Mouse (Mus musculus) liver, embryonic 15.5 days (tissue): Measurements from ENCODE around the gene Col2a1. TPM values are rescaled to one million over a fixed set of nuclear protein-coding genes. Genes with fewer than 3 reads are reported as not detected.

Source experiments
- ATAC-seq: fragments of 200-750 bp; cut with Nextera tagmentation; 2 replicates; pipeline ENCODE4 v1.8.0; 2017; ENCODE audit warnings: moderate number of reproducible peaks, mild to moderate bottlenecking, moderate library complexity; ENCODE audit not compliant: insufficient read depth
- H3K27ac ChIP-seq: fragments of 300-500 bp; sonication (generic); replicated peaks from 2 replicates; pipeline ENCODE4 v1.5.1; 2015; ENCODE audit warnings: mild to moderate bottlenecking, inconsistent platforms
- H3K27me3 ChIP-seq: fragments of 300-500 bp; sonication (generic); 2 replicates; pipeline ENCODE4 v1.6.1; 2015; ENCODE audit warnings: mild to moderate bottlenecking, inconsistent platforms
- H3K36me3 ChIP-seq: fragments of 300-500 bp; sonication (generic); replicated peaks from 2 replicates; pipeline ENCODE4 v1.6.1; 2015; ENCODE audit warnings: moderate library complexity, mild to moderate bottlenecking, inconsistent platforms
- H3K4me1 ChIP-seq: fragments of 300-500 bp; sonication (generic); replicated peaks from 2 replicates; pipeline ENCODE4 v1.6.1; 2015; ENCODE audit warnings: inconsistent platforms
- H3K4me2 ChIP-seq: fragments of 300-500 bp; sonication (generic); 2 replicates; pipeline ENCODE4 v1.6.1; 2015; ENCODE audit warnings: moderate library complexity, mild to moderate bottlenecking, inconsistent platforms
- H3K4me3 ChIP-seq: fragments of 300-500 bp; sonication (generic); replicated peaks from 2 replicates; pipeline ENCODE4 v1.5.1; 2015; ENCODE audit warnings: mild to moderate bottlenecking, inconsistent platforms
- H3K9ac ChIP-seq: fragments of 300-500 bp; sonication (generic); 2 replicates; pipeline ENCODE4 v1.6.1; 2015; ENCODE audit warnings: moderate library complexity, mild to moderate bottlenecking, inconsistent platforms
- H3K9me3 ChIP-seq: fragments of 300-500 bp; sonication (generic); replicated peaks from 2 replicates; pipeline ENCODE4 v1.6.1; 2016; ENCODE audit warnings: inconsistent platforms
- WGBS: fragments of 180-500 bp; shearing (Covaris S2); methylation state at CpG from one replicate; pipeline ENCODE4 v1.1.7; 2015; ENCODE audit warnings: mixed read lengths; ENCODE audit not compliant: insufficient replicate concordance; 5-methylcytosine and 5-hydroxymethylcytosine counted together
- polyA plus RNA-seq: library from polyadenylated mRNA; unstranded; fragments of >200 nt; fragmentation: Nextera tagmentation; extraction: Ambion mirVana; gene quantifications from 2 replicates; pipeline ENCODE4 v1.2.1, GENCODE M21; 2015

Gene Col2a1
- polyA plus RNA-seq, 1 experiment from 2014 or later: 5.3 TPM

GRCm38 (mm10) chr15:98029798-98030197 lies 25.3 kb upstream of the Col2a1 start:
- Histone ChIP-seq H3K27me3 (peaks cover 24% of the 10 kb centered on the region), H3K4me3 (no peak overlapping the region), H3K27ac (no peak overlapping the region), H3K36me3 (no peaks in the 10 kb centered on the region), H3K4me1 (no peaks in the 10 kb centered on the region), H3K9me3 (no peaks in the 10 kb centered on the region), H3K4me2 (no peak overlapping the region), H3K9ac (no peak overlapping the region)
- no peak for ATAC-seq
- WGBS: 59% methylated on average over 6 of the region's 6 CpGs

GRCm38 (mm10) chr15:98026967-98027904 lies 22.7 kb upstream of the Col2a1 start:
- Histone ChIP-seq H3K36me3 (no peaks in the 10 kb centered on the region), H3K27ac (no peak overlapping the region), H3K4me2 (no peak overlapping the region), H3K9me3 (no peaks in the 10 kb centered on the region), H3K9ac (no peak overlapping the region), H3K4me1 (no peaks in the 10 kb centered on the region), H3K27me3 (peaks cover 24% of the 10 kb centered on the region), H3K4me3 (no peak overlapping the region)
- no peak for ATAC-seq
- WGBS: 36% methylated on average over 12 of the region's 12 CpGs

GRCm38 (mm10) chr15:98025611-98026010 lies 21.1 kb upstream of the Col2a1 start:
- H3K4me2 ChIP-seq: no peak overlapping the region
- H3K4me1 ChIP-seq: no peaks in the 10 kb centered on the region
- H3K27me3 ChIP-seq: peaks cover 24% of the 10 kb centered on the region
- ATAC-seq: no peak
- H3K9me3 ChIP-seq: no peaks in the 10 kb centered on the region
- no peak overlapping the region for H3K9ac ChIP-seq
- H3K4me3 ChIP-seq: no peak overlapping the region
- WGBS: 42% methylated on average over 4 of the region's 4 CpGs
- H3K36me3 ChIP-seq: no peaks in the 10 kb centered on the region
- no peak overlapping the region for H3K27ac ChIP-seq

GRCm38 (mm10) chr15:98023137-98023536 lies 18.6 kb upstream of the Col2a1 start:
- Histone ChIP-seq H3K9ac (no peak overlapping the region), H3K9me3 (no peaks in the 10 kb centered on the region), H3K4me2 (no peak overlapping the region), H3K27ac (no peak overlapping the region), H3K36me3 (no peaks in the 10 kb centered on the region), H3K4me1 (no peaks in the 10 kb centered on the region), H3K4me3 (no peak overlapping the region), H3K27me3 (peaks cover 18% of the 10 kb centered on the region)
- ATAC-seq: no peak
- 49% methylated on average over 3 of the region's 3 CpGs for WGBS

- no peak overlapping the region for H3K27ac ChIP-seq
- no peaks in the 10 kb centered on the region for H3K36me3 ChIP-seq
- H3K9ac ChIP-seq: no peak overlapping the region
- no peaks in the 10 kb centered on the region for H3K9me3 ChIP-seq
- H3K27me3 ChIP-seq: peaks cover 7% of the 10 kb centered on the region
- no peak for ATAC-seq
- no peak overlapping the region for H3K4me2 ChIP-seq
- no peak overlapping the region for H3K4me3 ChIP-seq
- no peaks in the 10 kb centered on the region for H3K4me1 ChIP-seq
- WGBS: 35% methylated on average over 2 of the region's 2 CpGs
These were observed 17.4 kb upstream of the Col2a1 start for GRCm38 (mm10) chr15:98021886-98022285.

GRCm38 (mm10) chr15:98019047-98019446 lies 14.6 kb upstream of the Col2a1 start:
- Histone ChIP-seq H3K9me3 (no peaks in the 10 kb centered on the region), H3K36me3 (no peaks in the 10 kb centered on the region), H3K27me3 (no peaks in the 10 kb centered on the region), H3K4me2 (no peak overlapping the region), H3K4me1 (no peaks in the 10 kb centered on the region), H3K4me3 (no peak overlapping the region), H3K9ac (no peak overlapping the region), H3K27ac (no peak overlapping the region)
- 51% methylated on average over 3 of the region's 3 CpGs for WGBS
- ATAC-seq: no peak

- Histone ChIP-seq H3K4me1 (no peaks in the 10 kb centered on the region), H3K4me2 (no peak overlapping the region), H3K27ac (no peak overlapping the region), H3K4me3 (no peak overlapping the region), H3K27me3 (0 out of 2 replicates have a peak, but pooled peaks cover 3% of the 10 kb centered on the region), H3K36me3 (no peaks in the 10 kb centered on the region), H3K9me3 (no peaks in the 10 kb centered on the region), H3K9ac (no peak overlapping the region)
- 57% methylated on average over 4 of the region's 4 CpGs for whole genome bisulfite sequencing
- ATAC-seq: no peak
These were observed 13.4 kb upstream of the Col2a1 start for GRCm38 (mm10) chr15:98017925-98018324.

GRCm38 (mm10) chr15:98012810-98013209 lies 8.3 kb upstream of the Col2a1 start:
- ATAC-seq: no peak
- WGBS: 66% methylated on average over 6 of the region's 6 CpGs

GRCm38 (mm10) chr15:98005181-98005580 lies 686 bp upstream of the Col2a1 start:
- no peak overlapping the region for H3K4me2 ChIP-seq
- peaks cover 93% of the 10 kb centered on the region for H3K27me3 ChIP-seq
- H3K36me3 ChIP-seq: no peaks in the 10 kb centered on the region
- 9% methylated on average over 11 of the region's 11 CpGs for WGBS
- ATAC-seq: no peak
- H3K9me3 ChIP-seq: no peaks in the 10 kb centered on the region
- no peak overlapping the region for H3K9ac ChIP-seq
- no peak overlapping the region for H3K4me3 ChIP-seq
- no peak overlapping the region for H3K27ac ChIP-seq
- H3K4me1 ChIP-seq: peaks cover 14% of the 10 kb centered on the region; the same call in 1 of the 2 replicates

More at GRCm38 (mm10) chr15:98012810-98013209, 8.3 kb upstream of the Col2a1 start:
- Histone ChIP-seq H3K9me3 (no peaks in the 10 kb centered on the region), H3K27ac (no peak overlapping the region), H3K4me1 (no peaks in the 10 kb centered on the region), H3K4me3 (no peak overlapping the region), H3K36me3 (no peaks in the 10 kb centered on the region), H3K9ac (no peak overlapping the region), H3K4me2 (no peak overlapping the region), H3K27me3 (peaks cover 34% of the 10 kb centered on the region)

- H3K27me3 ChIP-seq: peaks cover 97% of the 10 kb centered on the region
- H3K4me1 ChIP-seq: peaks cover 14% of the 10 kb centered on the region; the same call in 1 of the 2 replicates
- no peaks in the 10 kb centered on the region for H3K9me3 ChIP-seq
- no peak overlapping the region for H3K4me3 ChIP-seq
- no peaks in the 10 kb centered on the region for H3K36me3 ChIP-seq
- WGBS: 3% methylated on average over 19 of the region's 19 CpGs
- H3K27ac ChIP-seq: no peak overlapping the region
- H3K4me2 ChIP-seq: no peak overlapping the region
- H3K9ac ChIP-seq: no peak overlapping the region
- no peak for ATAC-seq
These were observed 255 bp upstream of the Col2a1 start for GRCm38 (mm10) chr15:98004740-98005159.

GRCm38 (mm10) chr15:98002991-98003821 lies 1.3 kb downstream of the Col2a1 start:
- Histone ChIP-seq H3K27ac (no peak overlapping the region), H3K4me1 (peaks cover 14% of the 10 kb centered on the region; the same call in 1 of the 2 replicates), H3K27me3 (peaks cover 100% of the 10 kb centered on the region), H3K9ac (no peak overlapping the region), H3K4me3 (no peak overlapping the region), H3K4me2 (no peak overlapping the region), H3K36me3 (no peaks in the 10 kb centered on the region), H3K9me3 (no peaks in the 10 kb centered on the region)
- ATAC-seq: no peak
- 2% methylated on average over 42 of the region's 42 CpGs for WGBS
